Mouse (Mus musculus) G1E (cell line): ENCODE measurements around the gene Cdv3.

Experiments
- CTCF ChIP-seq: IDR thresholded peaks from 2 replicates; pipeline ENCODE4 v1.5.1; 2012; ENCODE audit warnings: low read depth, low read length, inconsistent platforms, mixed read lengths
- TAL1 ChIP-seq: conservative IDR thresholded peaks from 2 replicates; pipeline ENCODE4 v1.6.1; 2012; ENCODE audit warnings: low read depth, low read length, inconsistent platforms, mixed read lengths

- TF ChIP-seq CTCF = no peak
- no peak for TF ChIP-seq TAL1
Observed at GRCm38 (mm10) chr9:103384141-103384796, 18.6 kb upstream of the Cdv3 start.
